Mouse (Mus musculus) limb, embryonic 15.5 days (tissue): Measurements from ENCODE around the gene Pik3c2g. TPM values are rescaled to one million over a fixed set of nuclear protein-coding genes. Genes with fewer than 3 reads are reported as not detected.
A peak's percentile ranks its signal among the peaks of the same experiment; 100 is the strongest.

Experiments
- ATAC-seq: fragments of 200-750 bp; cut with Nextera tagmentation; 2 replicates; pipeline ENCODE4 v1.8.0; 2017; ENCODE audit warnings: low read depth, moderate TSS enrichment; ENCODE audit not compliant: insufficient number of reproducible peaks, low FRiP score, low TSS enrichment
- H3K27ac ChIP-seq: fragments of 300-500 bp; sonication (generic); 2 replicates; pipeline ENCODE4 v1.5.1; 2015; ENCODE audit warnings: moderate library complexity, mild to moderate bottlenecking, inconsistent platforms
- H3K27me3 ChIP-seq: fragments of 300-500 bp; sonication (generic); 2 replicates; pipeline ENCODE4 v1.6.1; 2015; ENCODE audit warnings: inconsistent platforms
- H3K36me3 ChIP-seq: fragments of 300-500 bp; sonication (generic); 2 replicates; pipeline ENCODE4 v1.6.1; 2015; ENCODE audit warnings: inconsistent platforms
- H3K4me1 ChIP-seq: fragments of 300-500 bp; sonication (generic); 2 replicates; pipeline ENCODE4 v1.6.1; 2015; ENCODE audit warnings: inconsistent platforms
- H3K4me2 ChIP-seq: fragments of 300-500 bp; sonication (generic); 2 replicates; pipeline ENCODE4 v1.6.1; 2015; ENCODE audit warnings: mild to moderate bottlenecking, inconsistent platforms
- H3K4me3 ChIP-seq: fragments of 300-500 bp; sonication (generic); 2 replicates; pipeline ENCODE4 v1.5.1; 2015; ENCODE audit warnings: mild to moderate bottlenecking, inconsistent platforms
- H3K9ac ChIP-seq: fragments of 300-500 bp; sonication (generic); 2 replicates; pipeline ENCODE4 v1.6.1; 2015; ENCODE audit warnings: inconsistent platforms
- H3K9me3 ChIP-seq: fragments of 300-500 bp; sonication (generic); 2 replicates; pipeline ENCODE4 v1.6.1; 2016; ENCODE audit warnings: inconsistent platforms
- WGBS: fragments of 180-500 bp; shearing (Covaris S2); methylation state at CpG from one replicate; pipeline ENCODE4 v1.1.7; 2015; 5-methylcytosine and 5-hydroxymethylcytosine counted together
- polyA plus RNA-seq: library from polyadenylated mRNA; unstranded; fragments of >200 nt; fragmentation: Nextera tagmentation; extraction: Ambion mirVana; gene quantifications from 2 replicates; pipeline ENCODE4 v1.2.1, GENCODE M21; 2015

Pik3c2g gene
- polyA plus RNA-seq, 1 experiment from 2014 or later: 2.0 TPM

GRCm38 (mm10) chr6:139742693-139743432, 155.8 kb downstream of the Pik3c2g start:
- H3K9ac ChIP-seq: no peak overlapping the region
- no peaks in the 10 kb centered on the region for H3K4me1 ChIP-seq
- no peak overlapping the region for H3K27ac ChIP-seq
- H3K9me3 ChIP-seq: no peaks in the 10 kb centered on the region
- H3K4me3 ChIP-seq: no peak overlapping the region
- 73% methylated on average over 12 of the region's 12 CpGs for WGBS
- no peaks in the 10 kb centered on the region for H3K27me3 ChIP-seq
- no peak for ATAC-seq
- no peaks in the 10 kb centered on the region for H3K36me3 ChIP-seq
- H3K4me2 ChIP-seq: no peak overlapping the region

- Histone ChIP-seq H3K36me3 (no peaks in the 10 kb centered on the region), H3K4me3 (no peak overlapping the region), H3K9me3 (no peaks in the 10 kb centered on the region), H3K27ac (no peak overlapping the region), H3K9ac (no peak overlapping the region), H3K4me2 (no peak overlapping the region), H3K27me3 (no peaks in the 10 kb centered on the region), H3K4me1 (no peaks in the 10 kb centered on the region; the same call in 1 of the 2 replicates)
- ATAC-seq: no peak
- WGBS: 82% methylated on average over 7 of the region's 7 CpGs
Observed at GRCm38 (mm10) chr6:139746758-139747479, 159.9 kb downstream of the Pik3c2g start.

- Histone ChIP-seq H3K9ac (no peak overlapping the region), H3K36me3 (no peaks in the 10 kb centered on the region), H3K27me3 (no peaks in the 10 kb centered on the region), H3K4me2 (no peak overlapping the region), H3K4me3 (no peak overlapping the region), H3K9me3 (no peaks in the 10 kb centered on the region), H3K4me1 (no peaks in the 10 kb centered on the region; the same call in 1 of the 2 replicates), H3K27ac (peak overlapping the region; percentile 68)
- ATAC-seq: no peak
- 56% methylated on average over 13 of the region's 13 CpGs for WGBS
Observed at GRCm38 (mm10) chr6:139748091-139748771, 161.2 kb downstream of the Pik3c2g start.

GRCm38 (mm10) chr6:139750599-139750998, 163.6 kb downstream of the Pik3c2g start:
- no peak overlapping the region for H3K9ac ChIP-seq
- ATAC-seq: no peak
- no peaks in the 10 kb centered on the region for H3K9me3 ChIP-seq
- no peak overlapping the region for H3K27ac ChIP-seq
- H3K4me2 ChIP-seq: no peak overlapping the region
- no peaks in the 10 kb centered on the region; the same call in 1 of the 2 replicates for H3K4me1 ChIP-seq
- H3K4me3 ChIP-seq: no peak overlapping the region
- H3K27me3 ChIP-seq: no peaks in the 10 kb centered on the region
- H3K36me3 ChIP-seq: no peaks in the 10 kb centered on the region
- WGBS: 78% methylated on average over 2 of the region's 2 CpGs

- Histone ChIP-seq H3K4me1 (no peaks in the 10 kb centered on the region; the same call in 1 of the 2 replicates), H3K9ac (no peak overlapping the region), H3K9me3 (no peaks in the 10 kb centered on the region), H3K27me3 (no peaks in the 10 kb centered on the region), H3K4me2 (no peak overlapping the region), H3K27ac (no peak overlapping the region), H3K4me3 (no peak overlapping the region), H3K36me3 (no peaks in the 10 kb centered on the region)
- WGBS: 39% methylated on average over 3 of the region's 3 CpGs
- ATAC-seq: no peak
Observed at GRCm38 (mm10) chr6:139751022-139751421, 164.0 kb downstream of the Pik3c2g start.

GRCm38 (mm10) chr6:139757876-139758275, 170.9 kb downstream of the Pik3c2g start:
- Histone ChIP-seq H3K27me3 (no peaks in the 10 kb centered on the region), H3K9ac (no peak overlapping the region), H3K36me3 (no peaks in the 10 kb centered on the region), H3K4me1 (no peaks in the 10 kb centered on the region), H3K27ac (no peak overlapping the region), H3K9me3 (no peaks in the 10 kb centered on the region), H3K4me3 (no peak overlapping the region), H3K4me2 (no peak overlapping the region)
- ATAC-seq: no peak
- WGBS: 84% methylated on average over 8 of the region's 8 CpGs

GRCm38 (mm10) chr6:139760978-139761377, 174.0 kb downstream of the Pik3c2g start:
- Histone ChIP-seq H3K4me2 (no peak overlapping the region), H3K4me3 (no peak overlapping the region), H3K9ac (no peak overlapping the region), H3K36me3 (no peaks in the 10 kb centered on the region), H3K4me1 (no peaks in the 10 kb centered on the region), H3K9me3 (no peaks in the 10 kb centered on the region), H3K27ac (no peak overlapping the region), H3K27me3 (no peaks in the 10 kb centered on the region)
- WGBS: 50% methylated on average over 4 of the region's 4 CpGs
- ATAC-seq: no peak

- H3K4me3 ChIP-seq: no peak overlapping the region
- H3K27me3 ChIP-seq: no peaks in the 10 kb centered on the region
- H3K36me3 ChIP-seq: no peaks in the 10 kb centered on the region
- H3K4me2 ChIP-seq: no peak overlapping the region
- H3K9ac ChIP-seq: no peak overlapping the region
- H3K27ac ChIP-seq: no peak overlapping the region
- no peaks in the 10 kb centered on the region for H3K9me3 ChIP-seq
- no peaks in the 10 kb centered on the region for H3K4me1 ChIP-seq
- 71% methylated on average over 3 of the region's 3 CpGs for WGBS
- ATAC-seq: no peak
Observed at GRCm38 (mm10) chr6:139764398-139764797, 177.4 kb downstream of the Pik3c2g start.

GRCm38 (mm10) chr6:139769744-139770473, 182.9 kb downstream of the Pik3c2g start:
- no peak overlapping the region for H3K9ac ChIP-seq
- no peak overlapping the region for H3K4me2 ChIP-seq
- 69% methylated on average over 7 of the region's 7 CpGs for WGBS
- H3K9me3 ChIP-seq: no peaks in the 10 kb centered on the region
- no peaks in the 10 kb centered on the region for H3K36me3 ChIP-seq
- H3K4me1 ChIP-seq: no peaks in the 10 kb centered on the region
- H3K27me3 ChIP-seq: no peaks in the 10 kb centered on the region
- H3K4me3 ChIP-seq: no peak overlapping the region
- ATAC-seq: no peak
- no peak overlapping the region for H3K27ac ChIP-seq

- no peaks in the 10 kb centered on the region for H3K9me3 ChIP-seq
- no peak for ATAC-seq
- no peak overlapping the region for H3K4me3 ChIP-seq
- H3K9ac ChIP-seq: no peak overlapping the region
- whole genome bisulfite sequencing: 43% methylated on average over 3 of the region's 3 CpGs
- H3K36me3 ChIP-seq: no peaks in the 10 kb centered on the region
- no peaks in the 10 kb centered on the region for H3K27me3 ChIP-seq
- H3K4me1 ChIP-seq: no peaks in the 10 kb centered on the region
- H3K27ac ChIP-seq: no peak overlapping the region
- no peak overlapping the region for H3K4me2 ChIP-seq
Observed at GRCm38 (mm10) chr6:139770535-139770934, 183.5 kb downstream of the Pik3c2g start.

GRCm38 (mm10) chr6:139777576-139778282, 190.7 kb downstream of the Pik3c2g start:
- H3K4me1 ChIP-seq: no peaks in the 10 kb centered on the region
- no peak overlapping the region for H3K4me2 ChIP-seq
- H3K9me3 ChIP-seq: no peaks in the 10 kb centered on the region
- H3K27ac ChIP-seq: no peak overlapping the region
- ATAC-seq: no peak
- WGBS: 39% methylated on average over 11 of the region's 11 CpGs
- no peak overlapping the region for H3K9ac ChIP-seq
- no peaks in the 10 kb centered on the region for H3K27me3 ChIP-seq
- no peaks in the 10 kb centered on the region for H3K36me3 ChIP-seq
- no peak overlapping the region for H3K4me3 ChIP-seq
